Mouse (Mus musculus): Measurements from ENCODE around the gene Zmat5.
A peak's percentile ranks its signal among the peaks of the same experiment; 100 is the strongest.

The Zmat5 gene

DNA sequence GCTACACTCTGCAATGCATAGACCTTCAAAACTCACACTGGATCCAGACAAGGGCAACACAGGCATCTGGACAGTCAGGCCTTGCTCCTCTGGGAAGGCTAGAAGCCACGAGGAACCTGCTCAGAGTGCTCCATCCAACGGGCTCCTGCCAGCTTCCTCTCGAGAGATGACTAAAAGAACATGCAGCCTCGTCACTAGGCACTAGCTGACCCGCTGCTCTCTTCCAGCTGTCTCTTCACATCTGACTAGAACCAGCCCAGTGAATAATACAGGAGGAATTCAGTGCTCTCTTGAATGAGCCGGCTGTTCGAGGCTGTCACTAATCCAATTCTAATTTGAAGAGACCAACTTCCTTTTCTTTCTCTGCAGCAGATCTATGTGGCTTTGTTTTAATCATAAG lies 67.3 kb downstream of the Zmat5 start:
- no peak for DNase-seq (ENCODE audit: low read depth, low spot score)

DNA sequence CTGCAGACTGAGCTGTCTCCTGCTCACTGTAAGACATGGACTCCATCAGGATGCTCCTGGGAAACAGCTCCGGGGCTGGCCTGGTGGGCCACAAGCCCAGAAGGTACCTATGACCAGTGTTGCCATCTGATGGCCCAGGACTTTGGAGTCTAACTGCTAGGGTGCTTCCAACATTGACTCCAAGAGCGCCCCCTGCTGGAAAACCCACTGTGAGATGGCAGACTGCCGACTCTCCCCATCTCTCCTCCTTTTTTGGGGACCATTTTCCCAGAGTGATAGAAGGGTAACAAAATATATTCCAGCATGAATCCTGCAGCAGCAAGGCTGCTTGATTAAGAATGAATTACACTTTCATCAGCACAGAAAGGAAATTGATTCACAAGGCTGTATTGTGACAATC lies 68.4 kb downstream of the Zmat5 start:
- peak; percentile 42 for DNase-seq (ENCODE audit: low read depth, low spot score)

DNA sequence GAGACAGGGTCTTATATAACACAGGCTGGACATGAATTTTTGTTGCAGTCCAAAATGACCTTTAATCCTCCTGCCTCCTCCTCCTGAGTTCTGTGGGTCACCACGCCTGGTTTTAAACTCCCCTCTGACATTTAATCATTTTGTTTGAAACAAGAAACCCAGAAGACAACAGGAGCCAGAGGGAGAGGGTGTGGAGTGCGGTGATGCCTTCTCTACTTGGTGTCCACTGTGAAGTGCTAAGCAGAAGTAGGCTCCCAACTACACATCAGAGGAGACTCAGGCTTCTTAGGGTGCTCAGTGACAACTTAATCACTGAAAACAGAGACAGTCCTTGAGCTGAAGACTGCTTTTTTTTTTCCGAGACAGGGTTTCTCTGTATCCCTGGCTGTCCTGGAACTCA lies 76.4 kb downstream of the Zmat5 start:
- no peak for DNase-seq (ENCODE audit: low read depth, low spot score)

DNA sequence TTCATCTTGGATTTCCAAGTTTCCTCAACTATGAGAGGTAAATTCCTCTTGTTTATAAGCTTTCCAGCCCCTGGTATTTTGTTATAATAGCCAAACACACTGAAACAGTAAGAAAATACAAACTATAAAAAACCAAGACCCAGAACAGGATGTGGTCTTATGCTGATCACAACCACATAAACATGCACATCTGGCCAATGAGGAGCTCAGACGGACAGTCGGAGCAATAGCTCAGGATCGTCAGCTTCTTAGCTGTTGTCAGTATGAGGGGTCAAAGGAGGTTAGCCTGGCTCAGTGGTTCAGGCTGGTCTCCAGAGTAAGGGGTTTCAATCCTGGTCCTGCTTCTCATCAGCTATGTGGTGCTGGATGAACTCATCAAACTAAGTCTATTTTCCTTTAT lies 78.6 kb downstream of the Zmat5 start:
- DNase-seq (ENCODE audit: low read depth, low spot score): no peak

DNA sequence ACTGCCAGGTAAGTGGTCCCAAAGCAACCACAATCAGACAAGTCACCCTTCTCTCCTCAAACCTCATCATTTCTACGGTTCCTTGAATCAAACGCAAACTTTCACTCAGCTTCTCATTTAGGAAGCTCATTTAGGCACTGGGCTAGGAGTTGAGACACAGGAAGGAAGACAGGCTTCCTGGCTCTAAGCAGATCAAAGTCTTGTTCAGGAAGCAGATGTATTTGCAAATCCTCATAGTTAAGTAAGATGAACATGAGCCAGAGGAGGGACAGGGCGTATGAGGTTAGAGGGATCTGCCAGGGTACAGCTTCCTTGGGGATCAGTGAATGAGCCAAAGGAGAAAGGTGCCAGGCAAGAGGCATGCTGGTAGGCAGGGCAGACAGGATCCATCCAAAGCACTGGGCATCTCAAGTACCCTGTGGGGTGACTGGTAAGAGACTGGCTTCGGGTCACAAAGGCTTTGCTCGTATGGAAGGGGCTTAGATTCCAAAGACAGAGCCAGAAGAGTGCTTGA lies 80.2 kb downstream of the Zmat5 start:
- peak; percentile 31 for DNase-seq (ENCODE audit: low read depth, low spot score)

Data from CD4-positive helper T cell, adult 2 months (primary cell).